Mouse (Mus musculus) bone marrow, adult 2 months (tissue): ENCODE measurements around the gene Rnf26. TPM values are rescaled to one million over a fixed set of nuclear protein-coding genes. Genes with fewer than 3 reads are reported as not detected.
A peak's percentile ranks its signal among the peaks of the same experiment; 100 is the strongest.

ENCODE experiments used
- H3K27ac ChIP-seq: fragments of 200-500 bp; 2 replicates; pipeline ENCODE4 v1.5.1; 2012; ENCODE audit warnings: low read depth, mild to moderate bottlenecking, control low read depth, inconsistent platforms, low read length; ENCODE audit not compliant: control insufficient read depth, poor library complexity, insufficient read depth
- H3K4me1 ChIP-seq: fragments of 200-500 bp; 2 replicates; pipeline ENCODE4 v1.6.1; 2011; ENCODE audit warnings: low read length; ENCODE audit not compliant: control insufficient read depth, insufficient read depth
- H3K4me3 ChIP-seq: fragments of 200-500 bp; replicated peaks from 2 replicates; pipeline ENCODE3; 2011; ENCODE audit warnings: mild to moderate bottlenecking, low read depth, low read length, control low read depth; ENCODE audit not compliant: control insufficient read depth
- CTCF ChIP-seq: fragments of 200-500 bp; IDR thresholded peaks from 2 replicates; pipeline ENCODE4 v1.5.1; 2011; ENCODE audit warnings: low read length, control low read depth; ENCODE audit not compliant: control insufficient read depth, insufficient read depth
- POLR2A ChIP-seq: fragments of 200-500 bp; IDR thresholded peaks from 2 replicates; pipeline ENCODE4 v1.6.1; 2011; ENCODE audit warnings: low read depth, mild to moderate bottlenecking, control low read depth, low read length, borderline replicate concordance; ENCODE audit not compliant: control insufficient read depth
- WGBS: fragments of 180-500 bp; shearing (Covaris S2); methylation state at CpG from one replicate; pipeline ENCODE4 v1.1.7; 2018; 5-methylcytosine and 5-hydroxymethylcytosine counted together
- polyA plus RNA-seq: library from polyadenylated mRNA; stranded (reverse); fragments of >200 nt; gene quantifications from 2 replicates; pipeline ENCODE4 v1.2.4, GENCODE M21; 2011; ENCODE audit warnings: low replicate concordance; ENCODE audit not compliant: missing spikeins, insufficient read depth, insufficient read length

Gene Rnf26
- polyA plus RNA-seq, 1 experiment = 28.8 TPM

DNA sequence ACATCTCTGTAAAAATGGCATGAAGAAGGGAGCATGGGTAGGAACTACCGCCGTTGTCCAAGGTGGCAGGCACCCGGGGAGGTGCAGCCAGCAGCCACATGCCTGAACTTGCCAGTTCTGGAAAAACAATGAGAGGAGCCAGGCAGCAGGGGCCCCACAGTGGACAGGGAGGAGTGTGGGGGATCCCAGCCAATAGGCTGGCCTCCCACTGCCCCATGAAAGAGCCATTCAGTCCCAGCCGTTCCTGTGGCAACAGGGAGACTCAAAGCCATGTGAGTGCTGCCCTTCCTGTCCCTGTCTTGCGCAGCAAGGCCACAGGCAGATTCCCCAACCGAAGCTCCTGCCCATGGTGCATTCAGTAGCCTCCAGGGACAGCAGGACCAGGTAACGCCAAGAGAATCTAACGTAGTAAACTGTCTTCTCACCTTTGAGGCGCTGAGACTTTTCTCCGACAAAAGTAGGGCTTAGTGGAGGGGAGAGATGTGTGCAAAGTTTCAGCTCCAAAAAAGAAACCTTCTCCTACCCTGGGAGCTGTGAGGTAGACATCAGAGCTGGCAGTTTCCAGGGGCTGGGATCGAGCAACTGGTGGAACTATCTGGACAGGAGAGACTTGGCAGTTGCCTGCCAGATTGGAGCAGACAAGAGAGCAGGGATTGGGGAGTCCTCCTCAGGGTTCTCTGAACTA, 41.3 kb downstream of the Rnf26 start:
- TF ChIP-seq CTCF (no peak), POLR2A (no peak)
- WGBS = 52% methylated on average over 11 of the region's 11 CpGs
- Histone ChIP-seq H3K4me3 (no peak overlapping the region), H3K4me1 (no peaks in the 10 kb centered on the region), H3K27ac (no peak overlapping the region)

DNA sequence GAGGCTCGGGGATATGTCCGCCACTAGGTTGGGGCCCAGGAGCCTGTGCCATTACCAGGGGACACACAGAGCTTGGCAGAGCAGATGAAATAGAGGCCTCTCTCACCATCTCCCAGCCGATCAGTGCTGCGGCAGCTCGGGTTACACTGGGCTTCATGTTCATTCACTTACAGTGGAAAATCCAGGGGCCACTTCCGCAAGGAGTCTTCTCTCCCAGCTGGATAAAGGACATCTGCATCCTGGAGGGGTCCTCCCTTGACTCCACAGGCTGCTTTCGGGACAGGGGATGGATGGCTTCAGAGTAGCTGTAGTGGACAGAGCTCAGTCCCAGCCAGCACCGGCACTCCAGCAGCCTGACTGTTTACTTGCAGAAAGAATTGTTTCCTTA, 42.5 kb downstream of the Rnf26 start:
- TF ChIP-seq POLR2A = no peak
- no peak for TF ChIP-seq CTCF
- no peak overlapping the region for H3K27ac ChIP-seq
- H3K4me3 ChIP-seq = no peak overlapping the region
- no peaks in the 10 kb centered on the region; the same call in 1 of the 2 replicates for H3K4me1 ChIP-seq
- WGBS = 75% methylated on average over 8 of the region's 8 CpGs

DNA sequence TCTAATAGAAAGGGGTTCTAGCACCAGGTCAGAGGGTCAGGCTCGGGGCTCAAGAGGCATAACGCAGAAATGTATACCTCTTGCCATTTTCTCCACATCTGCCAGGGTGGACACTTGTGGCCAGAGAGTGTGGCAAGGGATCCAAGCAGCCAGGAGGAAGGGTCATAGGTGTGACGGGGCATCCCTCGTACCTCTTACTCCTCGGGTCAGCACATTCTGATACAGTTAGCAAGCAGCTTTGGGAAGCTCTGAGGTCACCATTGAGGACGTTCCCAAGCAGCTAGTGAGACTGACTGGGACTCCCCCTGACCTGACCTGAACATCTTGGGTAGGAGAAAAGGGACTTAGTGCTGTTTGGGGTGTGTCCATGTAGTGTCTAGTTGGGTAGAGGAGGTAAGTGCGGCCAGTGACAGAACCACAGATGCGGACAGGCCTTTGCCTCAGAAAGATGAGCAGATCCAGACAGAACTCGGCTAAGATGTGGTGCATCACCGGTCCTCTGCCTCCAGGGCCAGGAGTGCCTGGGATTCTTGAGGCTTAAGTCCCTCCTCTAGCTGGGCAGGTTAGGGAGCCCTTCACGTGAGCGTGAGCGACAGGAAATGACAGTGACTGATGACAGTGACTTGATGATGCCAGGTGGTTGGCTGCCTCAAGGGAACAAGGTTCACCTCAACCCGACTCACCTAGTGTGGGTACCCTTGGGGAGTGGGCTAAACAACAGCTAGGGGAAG, 43.0 kb downstream of the Rnf26 start:
- 78% methylated on average over 14 of the region's 14 CpGs for WGBS
- H3K4me3 ChIP-seq = no peak overlapping the region
- no peak overlapping the region for H3K27ac ChIP-seq
- no peaks in the 10 kb centered on the region; the same call in 1 of the 2 replicates for H3K4me1 ChIP-seq
- TF ChIP-seq CTCF (no peak), POLR2A (no peak)

DNA sequence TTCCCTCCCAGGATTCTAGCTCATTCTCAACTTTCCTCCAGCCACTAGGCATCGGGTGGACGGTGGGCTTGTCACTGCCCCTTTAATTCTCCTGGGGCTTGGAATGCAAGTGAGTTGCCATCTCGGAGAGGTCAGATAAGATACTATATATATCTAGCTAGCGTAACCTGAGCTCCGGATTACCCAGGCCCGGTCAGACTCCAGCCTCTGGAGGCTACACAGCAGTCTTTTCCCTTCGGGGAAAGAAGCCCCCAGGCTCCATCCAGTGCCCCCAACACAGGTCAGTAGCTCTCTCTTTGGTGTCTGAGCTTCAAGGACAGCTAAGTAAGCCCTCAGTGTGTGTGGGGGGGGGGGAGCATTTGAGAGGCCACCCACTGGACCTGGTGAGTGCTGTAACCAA, 44.1 kb downstream of the Rnf26 start:
- Histone ChIP-seq H3K4me1 (no peaks in the 10 kb centered on the region; the same call in 1 of the 2 replicates), H3K27ac (no peak overlapping the region), H3K4me3 (no peak overlapping the region)
- WGBS = 78% methylated on average over 7 of the region's 7 CpGs
- TF ChIP-seq CTCF (no peak), POLR2A (no peak)

DNA sequence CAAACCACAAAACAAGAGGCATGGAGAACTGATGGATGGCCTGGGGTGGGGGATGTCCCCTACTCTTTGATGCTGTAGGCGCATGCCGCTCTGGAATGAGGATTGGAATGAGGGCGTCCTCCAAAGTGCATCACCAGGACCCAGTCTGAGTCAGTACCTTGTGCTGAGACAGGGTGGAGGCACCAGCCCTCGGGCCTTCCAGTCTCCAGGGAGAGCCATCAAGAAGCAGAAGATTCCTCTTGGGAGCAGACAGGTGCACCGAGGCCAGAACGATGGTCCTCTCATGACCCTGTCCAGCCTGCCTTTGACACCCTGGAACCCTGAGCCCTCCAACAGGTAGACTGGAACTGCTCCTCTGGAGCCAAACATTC, 45.4 kb downstream of the Rnf26 start:
- WGBS = 80% methylated on average over 6 of the region's 6 CpGs
- TF ChIP-seq CTCF = no peak
- TF ChIP-seq POLR2A = no peak
- Histone ChIP-seq H3K4me1 (no peaks in the 10 kb centered on the region; the same call in 1 of the 2 replicates), H3K27ac (no peak overlapping the region), H3K4me3 (no peak overlapping the region)

DNA sequence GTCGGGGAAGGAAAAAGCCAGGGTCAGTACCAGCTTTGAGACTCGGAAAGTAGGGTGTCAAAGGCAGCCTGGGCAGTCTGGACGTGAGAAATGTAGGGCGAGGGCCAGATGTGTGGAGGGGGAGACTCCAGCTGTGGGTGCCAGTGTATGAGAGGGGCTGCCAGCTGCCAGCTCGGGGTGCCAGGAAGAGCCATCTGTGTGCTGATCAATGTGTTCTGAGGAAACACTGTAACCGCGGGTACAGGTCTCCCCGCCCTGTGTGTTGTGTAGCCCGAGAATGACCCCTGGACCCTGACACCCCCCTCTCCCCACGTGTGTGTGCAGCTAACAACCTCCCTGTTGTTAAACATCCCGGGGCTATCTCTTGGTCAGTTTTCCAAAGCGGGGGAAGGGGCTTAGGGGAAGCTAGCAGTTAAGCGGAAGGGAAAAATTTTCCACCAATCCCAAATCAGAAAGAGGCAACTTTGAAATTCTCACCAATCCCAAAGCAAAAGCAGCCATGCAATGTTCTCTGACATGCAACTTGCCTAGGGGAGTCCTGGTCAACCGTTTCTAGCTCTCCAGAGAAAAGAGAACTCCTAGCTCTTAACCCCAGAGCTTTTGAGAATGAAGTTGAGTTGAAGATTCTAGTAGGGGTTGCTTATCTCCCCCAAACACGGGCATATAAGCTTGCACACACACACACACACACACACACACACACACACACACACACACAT, 45.9 kb downstream of the Rnf26 start:
- Histone ChIP-seq H3K4me3 (peak overlapping the region; percentile 65), H3K27ac (no peak overlapping the region), H3K4me1 (no peaks in the 10 kb centered on the region; the same call in 1 of the 2 replicates)
- 7% methylated on average over 15 of the region's 15 CpGs for WGBS
- TF ChIP-seq CTCF = no peak
- no peak for TF ChIP-seq POLR2A

DNA sequence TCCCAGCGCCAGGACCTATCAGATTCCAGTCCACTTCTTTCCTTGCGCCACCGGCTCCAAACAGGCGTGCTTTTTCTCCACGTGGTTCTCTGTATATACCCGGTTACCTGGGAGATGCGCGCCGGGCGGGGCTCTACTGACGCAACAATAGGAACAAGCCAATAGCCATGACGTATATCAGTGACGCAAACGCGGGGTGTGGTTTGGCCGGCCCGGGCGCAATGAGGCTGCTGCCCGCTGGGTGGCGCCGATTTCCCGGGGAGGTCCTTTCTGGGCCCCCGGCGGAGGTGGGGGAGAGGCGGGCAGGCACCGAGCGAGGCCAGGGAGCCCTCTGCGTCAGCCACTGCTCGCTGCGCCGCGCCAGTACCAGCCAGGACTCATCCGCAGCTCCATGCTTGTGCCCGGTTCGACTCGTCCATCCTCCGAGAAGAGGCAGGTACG, 46.5 kb downstream of the Rnf26 start, which contains the start of gene Usp2:
Gene Usp2, plus strand, starts transcription at position 237 of the 441 bp plus-strand sequence.
- H3K4me3 ChIP-seq = peak within 1 kb of the TSS; percentile 65
- no peak within 1 kb of the TSS for H3K27ac ChIP-seq
- WGBS = under 1% methylated on average over 38 of the region's 38 CpGs
- TF ChIP-seq POLR2A (no peak), CTCF (peak; percentile 66; the same call in 1 of the 2 replicates)
- H3K4me1 ChIP-seq = no peaks in the 10 kb centered on the region; the same call in 1 of the 2 replicates

DNA sequence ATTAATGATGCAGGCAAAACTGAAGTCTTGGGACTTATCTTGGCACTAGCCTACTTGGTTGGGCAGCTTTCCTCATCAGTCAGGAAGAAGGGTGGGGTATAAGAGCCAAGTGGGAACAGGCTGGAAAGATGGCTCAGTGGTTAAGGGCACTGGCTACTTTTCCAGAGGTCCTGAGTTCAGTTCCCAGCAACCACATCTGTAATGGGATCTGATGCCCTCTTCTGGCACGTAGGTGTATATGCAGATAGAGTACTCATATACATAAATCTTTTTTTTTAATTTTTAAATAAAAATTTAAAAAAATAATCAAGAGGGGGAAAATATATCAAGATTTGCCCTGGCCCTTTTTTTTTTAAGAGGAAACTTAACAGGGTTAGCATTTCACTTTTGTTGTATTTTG, 48.1 kb downstream of the Rnf26 start:
- H3K4me3 ChIP-seq = no peak overlapping the region
- TF ChIP-seq CTCF = no peak
- TF ChIP-seq POLR2A = no peak
- WGBS = 34% methylated on average over 1 of the region's 1 CpGs
- no peaks in the 10 kb centered on the region; the same call in 1 of the 2 replicates for H3K4me1 ChIP-seq
- no peak overlapping the region for H3K27ac ChIP-seq
